ENCODE assay signal across 27 mouse cellular contexts in genomic region chr6:82946651-82947050, GRCm38 (mm10). TPM values are rescaled to one million over a fixed set of nuclear protein-coding genes. Genes with fewer than 3 reads are reported as not detected.
DNase-seq lines count a peak whose midpoint lies in the region; ATAC-seq and TF ChIP-seq lines count a peak whose summit lies in the region.
"Had no signal": no experiment of that assay in that cellular context is flagged by ENCODE, and none has a peak within 500 bp of the region (broad histone marks: within the 10 kb centered on the region; RNA-seq: fewer than 3 reads in every experiment).

Gene M1ap, plus strand, starts transcription at chr6:82946902.

- H3K27me3 ChIP-seq in liver, embryonic 13.5 days: peaks cover 3% of the 10 kb centered on the region; the same call in 1 of the 2 replicates
- no peaks in the 10 kb centered on the region for H3K27me3 ChIP-seq in liver, postnatal 0 days (ENCODE audit: insufficient read depth, low read length)
- H3K27me3 ChIP-seq in liver, embryonic 16.5 days (ENCODE audit: control insufficient read depth, insufficient read depth, low read depth, low read length): no peaks in the 10 kb centered on the region
- H3K27me3 ChIP-seq in hindbrain, postnatal 0 days (ENCODE audit: insufficient read depth, low read length): no peaks in the 10 kb centered on the region
- no peaks in the 10 kb centered on the region for H3K27me3 ChIP-seq in kidney, embryonic 16.5 days (ENCODE audit: insufficient read depth, low read length)
- H3K27me3 ChIP-seq: heart, embryonic 15.5 days; limb, embryonic 12.5 days; midbrain, embryonic 13.5 days had no signal

- no peak for TF ChIP-seq CTCF in liver, postnatal 0 days (IDR thresholded peaks at IDR 0.05; ENCODE audit: low read depth)
- TF ChIP-seq CTCF in hindbrain, postnatal 0 days (IDR thresholded peaks at IDR 0.05; ENCODE audit: low read depth): no peak

- no peaks in the 10 kb centered on the region for H3K36me3 ChIP-seq in liver, embryonic 13.5 days
- no peaks in the 10 kb centered on the region for H3K36me3 ChIP-seq in liver, postnatal 0 days (replicated peaks; ENCODE audit: insufficient read depth, low read length)
- no peaks in the 10 kb centered on the region for H3K36me3 ChIP-seq in liver, embryonic 16.5 days (ENCODE audit: control insufficient read depth, insufficient read depth)
- H3K36me3 ChIP-seq in hindbrain, postnatal 0 days (ENCODE audit: insufficient read depth, low read length): no peaks in the 10 kb centered on the region
- no peaks in the 10 kb centered on the region for H3K36me3 ChIP-seq in kidney, embryonic 16.5 days (ENCODE audit: insufficient read depth, low read length)
- H3K36me3 ChIP-seq: heart, embryonic 15.5 days; limb, embryonic 12.5 days; midbrain, embryonic 13.5 days had no signal

- 62% methylated on average over 14 of the region's 14 CpGs for WGBS in liver, embryonic 13.5 days (ENCODE audit: insufficient replicate concordance)
- 76% methylated on average over 14 of the region's 14 CpGs for WGBS in liver, postnatal 0 days (ENCODE audit: insufficient replicate concordance)
- WGBS in liver, embryonic 16.5 days (ENCODE audit: insufficient replicate concordance): 62% methylated on average over 14 of the region's 14 CpGs
- 67% methylated on average over 14 of the region's 14 CpGs for WGBS in hindbrain, postnatal 0 days
- 79% methylated on average over 14 of the region's 14 CpGs for WGBS in kidney, embryonic 16.5 days

- ATAC-seq in liver, embryonic 13.5 days (ENCODE audit: low read depth): no peak
- ATAC-seq in liver, postnatal 0 days: no peak
- ATAC-seq in liver, embryonic 16.5 days (ENCODE audit: low read depth): no peak
- ATAC-seq in hindbrain, postnatal 0 days: no peak
- ATAC-seq in kidney, embryonic 16.5 days (ENCODE audit: low FRiP score, low TSS enrichment): no peak
- ATAC-seq: CD4-positive, CD25-positive, alpha-beta regulatory T cell, adult 4 months; midbrain, embryonic 13.5 days had no signal

- H3K9ac ChIP-seq in liver, embryonic 13.5 days: no peak within 1 kb of the TSS
- H3K9ac ChIP-seq in liver, postnatal 0 days (replicated peaks): no peak within 1 kb of the TSS
- no peak within 1 kb of the TSS for H3K9ac ChIP-seq in liver, embryonic 16.5 days (ENCODE audit: low read depth, low read length)
- H3K9ac ChIP-seq in hindbrain, postnatal 0 days (replicated peaks; ENCODE audit: low read length): no peak within 1 kb of the TSS
- no peak within 1 kb of the TSS for H3K9ac ChIP-seq in kidney, embryonic 16.5 days (replicated peaks; ENCODE audit: low read length)
- H3K9ac ChIP-seq: heart, embryonic 15.5 days; hindbrain, embryonic 14.5 days; limb, embryonic 12.5 days; midbrain, embryonic 13.5 days had no signal

- H3K9me3 ChIP-seq in liver, embryonic 13.5 days (replicated peaks): no peaks in the 10 kb centered on the region
- H3K9me3 ChIP-seq in liver, postnatal 0 days (ENCODE audit: low read length): no peaks in the 10 kb centered on the region; the same call in 1 of the 2 replicates
- no peaks in the 10 kb centered on the region for H3K9me3 ChIP-seq in liver, embryonic 16.5 days (replicated peaks; ENCODE audit: control insufficient read depth, low read length)
- H3K9me3 ChIP-seq in hindbrain, postnatal 0 days (ENCODE audit: low read length): no peaks in the 10 kb centered on the region
- no peaks in the 10 kb centered on the region for H3K9me3 ChIP-seq in kidney, embryonic 16.5 days (ENCODE audit: low read length)
- H3K9me3 ChIP-seq: heart, embryonic 15.5 days; limb, embryonic 12.5 days; midbrain, embryonic 13.5 days had no signal

- H3K27ac ChIP-seq in liver, embryonic 13.5 days: no peak within 1 kb of the TSS
- no peak within 1 kb of the TSS for H3K27ac ChIP-seq in liver, postnatal 0 days (ENCODE audit: low read depth)
- no peak within 1 kb of the TSS for H3K27ac ChIP-seq in liver, embryonic 16.5 days (ENCODE audit: low read length)
- H3K27ac ChIP-seq in hindbrain, postnatal 0 days: no peak within 1 kb of the TSS
- H3K27ac ChIP-seq in kidney, embryonic 16.5 days (ENCODE audit: low read length): no peak within 1 kb of the TSS
- H3K27ac ChIP-seq: heart, adult 2 months; heart, embryonic 15.5 days; hindbrain, embryonic 14.5 days; layer of hippocampus, adult 2 months; limb, embryonic 12.5 days; midbrain, embryonic 13.5 days had no signal

- no peak within 1 kb of the TSS for H3K4me3 ChIP-seq in liver, embryonic 13.5 days (replicated peaks)
- no peak within 1 kb of the TSS for H3K4me3 ChIP-seq in liver, postnatal 0 days (ENCODE audit: low read depth, low read length)
- H3K4me3 ChIP-seq in liver, embryonic 16.5 days (ENCODE audit: low read depth, low read length): no peak within 1 kb of the TSS
- no peak within 1 kb of the TSS for H3K4me3 ChIP-seq in hindbrain, postnatal 0 days (ENCODE audit: low read length)
- no peak within 1 kb of the TSS for H3K4me3 ChIP-seq in kidney, embryonic 16.5 days (ENCODE audit: low read length)
- H3K4me3 ChIP-seq: heart, adult 2 months; heart, embryonic 15.5 days; layer of hippocampus, adult 2 months; limb, embryonic 12.5 days; midbrain, embryonic 13.5 days had no signal

- no peak within 1 kb of the TSS for H3K4me2 ChIP-seq in liver, embryonic 13.5 days
- no peak within 1 kb of the TSS for H3K4me2 ChIP-seq in liver, postnatal 0 days (ENCODE audit: low read depth, low read length)
- H3K4me2 ChIP-seq in liver, embryonic 16.5 days (ENCODE audit: low read depth, low read length): no peak within 1 kb of the TSS
- no peak within 1 kb of the TSS for H3K4me2 ChIP-seq in hindbrain, postnatal 0 days (ENCODE audit: low read depth, low read length)
- H3K4me2 ChIP-seq in kidney, embryonic 16.5 days (replicated peaks; ENCODE audit: low read depth, low read length): no peak within 1 kb of the TSS
- H3K4me2 ChIP-seq: heart, embryonic 15.5 days; hindbrain, embryonic 14.5 days; limb, embryonic 12.5 days; midbrain, embryonic 13.5 days had no signal

- DNase-seq in liver, embryonic 13.5 days: peak; percentile 27
- DNase-seq in liver, postnatal 0 days: no peak
- DNase-seq in A20 (ENCODE audit: low read depth, low spot score): peak; percentile 30
- DNase-seq in MEL-GATA-1-ER (ENCODE audit: extremely low read depth, low read depth): peak; percentile 62
- DNase-seq in hindbrain, postnatal 0 days (ENCODE audit: low spot score): no peak
- DNase-seq in right cerebral cortex, postnatal 14 days: no peak
- DNase-seq: adrenal gland, adult 2 months; cerebellum, adult 11-12 months; cerebellum, postnatal 14 days; gastrocnemius, postnatal 25 days; heart, adult 2 months; heart, postnatal 36 days; kidney, adult 2 months; kidney, postnatal 14 days; lung, adult 2 months; lung, postnatal 14 days; right cerebral cortex, postnatal 4 days; thymus, adult 2 months had no signal

- H3K4me1 ChIP-seq in liver, embryonic 13.5 days (replicated peaks): no peaks in the 10 kb centered on the region
- no peaks in the 10 kb centered on the region for H3K4me1 ChIP-seq in liver, postnatal 0 days (ENCODE audit: insufficient read depth)
- H3K4me1 ChIP-seq in liver, embryonic 16.5 days (ENCODE audit: control insufficient read depth, low read depth, low read length): no peaks in the 10 kb centered on the region
- H3K4me1 ChIP-seq in hindbrain, postnatal 0 days (ENCODE audit: insufficient read depth, low read length): no peaks in the 10 kb centered on the region
- H3K4me1 ChIP-seq in kidney, embryonic 16.5 days (ENCODE audit: insufficient read depth, low read length): no peaks in the 10 kb centered on the region
- H3K4me1 ChIP-seq: heart, embryonic 15.5 days; limb, embryonic 12.5 days; midbrain, embryonic 13.5 days had no signal

- no peak for TF ChIP-seq EP300 in liver, postnatal 0 days (IDR thresholded peaks at IDR 0.05; ENCODE audit: low read depth)

RNA-seq across cellular contexts. Expression of gene M1ap, which starts in this region (rescaled TPM):
- polyA plus RNA-seq in liver, embryonic 13.5 days (2015; fragmentation: Nextera tagmentation; extraction: Ambion mirVana): 10.3 and 15.7 TPM in 2 replicates
- 3.8 and 4.3 TPM in 2 replicates for polyA plus RNA-seq in liver, postnatal 0 days (2015; fragmentation: Nextera tagmentation; extraction: Ambion mirVana)
- polyA plus RNA-seq in liver, embryonic 16.5 days (2015; fragmentation: Nextera tagmentation; extraction: Ambion mirVana): 11.6 and 12.7 TPM in 2 replicates
- 0.16 TPM in 1 of 2 replicates, not detected in the other for total RNA-seq in hindbrain, postnatal 0 days (2014; rRNA removed)
- polyA plus RNA-seq in hindbrain, postnatal 0 days (2015; fragmentation: Nextera tagmentation; extraction: Ambion mirVana): 0.24 and 0.38 TPM in 2 replicates
- polyA plus RNA-seq in kidney, embryonic 16.5 days (2015; fragmentation: Nextera tagmentation; extraction: Ambion mirVana): 0.29 and 0.69 TPM in 2 replicates
- total RNA-seq: adrenal gland, adult 2 months; gastrocnemius, postnatal 25 days; heart, postnatal 36 days; layer of hippocampus, adult 2 months had no signal
- polyA plus RNA-seq: adrenal gland, adult 2 months; midbrain, embryonic 13.5 days; neural tube, embryonic 11.5 days had no signal

Comparison
In these comparisons a context has a peak if more than half of its experiments do, and no peak if none do; other contexts are left out.
1. DNase-seq: peak in liver, embryonic 13.5 days (single experiment), A20 (single experiment) and MEL-GATA-1-ER (single experiment); none in liver, postnatal 0 days (single experiment), hindbrain, postnatal 0 days (single experiment) and right cerebral cortex, postnatal 14 days (single experiment).